ENCODE assay signal across 9 mouse cellular contexts in genomic region chr11:120311561-120311960, GRCm38 (mm10). TPM values are rescaled to one million over a fixed set of nuclear protein-coding genes. Genes with fewer than 3 reads are reported as not detected.
DNase-seq lines count a peak whose midpoint lies in the region; ATAC-seq lines count a peak whose summit lies in the region.
"Had no signal": no experiment of that assay in that cellular context is flagged by ENCODE, and none has a peak within 500 bp of the region (broad histone marks: within the 10 kb centered on the region; RNA-seq: fewer than 3 reads in every experiment).

No protein-coding gene starts in this region.

- H3K36me3 ChIP-seq in forebrain, embryonic 11.5 days (ENCODE audit: control insufficient read depth, insufficient read depth, low read length) = no peaks in the 10 kb centered on the region
- H3K36me3 ChIP-seq in limb, embryonic 10.5 days = no peaks in the 10 kb centered on the region
- no peaks in the 10 kb centered on the region for H3K36me3 ChIP-seq in midbrain, embryonic 11.5 days (ENCODE audit: control insufficient read depth, insufficient read depth, low read length)

- no peak; the same call in 1 of the 2 replicates for ATAC-seq in forebrain, embryonic 11.5 days (replicated peaks; ENCODE audit: low FRiP score)
- ATAC-seq in midbrain, embryonic 11.5 days (ENCODE audit: low FRiP score) = no peak

- WGBS in forebrain, embryonic 11.5 days = 49% methylated on average over 10 of the region's 10 CpGs
- 41% methylated on average over 10 of the region's 10 CpGs for WGBS in limb, embryonic 10.5 days
- 46% methylated on average over 10 of the region's 10 CpGs for WGBS in midbrain, embryonic 11.5 days

- H3K4me3 ChIP-seq in forebrain, embryonic 11.5 days (ENCODE audit: low read depth, low read length) = peak overlapping the region; percentile 37
- H3K4me3 ChIP-seq in limb, embryonic 10.5 days = peak overlapping the region; percentile 53
- peak overlapping the region; percentile 32 for H3K4me3 ChIP-seq in midbrain, embryonic 11.5 days (ENCODE audit: low read depth, low read length)

- peak overlapping the region; percentile 80 for H3K9ac ChIP-seq in forebrain, embryonic 11.5 days (ENCODE audit: low read length)
- peak overlapping the region; percentile 79 for H3K9ac ChIP-seq in midbrain, embryonic 11.5 days (ENCODE audit: low read length)

- no peaks in the 10 kb centered on the region for H3K9me3 ChIP-seq in forebrain, embryonic 11.5 days (ENCODE audit: control insufficient read depth, low read length)
- no peaks in the 10 kb centered on the region for H3K9me3 ChIP-seq in limb, embryonic 10.5 days (replicated peaks)
- H3K9me3 ChIP-seq in midbrain, embryonic 11.5 days (ENCODE audit: control insufficient read depth, low read length) = no peaks in the 10 kb centered on the region

- peak overlapping the region; percentile 77 for H3K4me2 ChIP-seq in forebrain, embryonic 11.5 days (ENCODE audit: low read depth, low read length, severe bottlenecking)
- peak overlapping the region; percentile 77 for H3K4me2 ChIP-seq in midbrain, embryonic 11.5 days

- H3K27ac ChIP-seq in forebrain, embryonic 11.5 days (ENCODE audit: low read depth, low read length) = peak overlapping the region; percentile 86
- peak overlapping the region; percentile 96 for H3K27ac ChIP-seq in limb, embryonic 10.5 days
- peak overlapping the region; percentile 93 for H3K27ac ChIP-seq in midbrain, embryonic 11.5 days (ENCODE audit: low read depth, low read length)

- peaks cover 31% of the 10 kb centered on the region for H3K4me1 ChIP-seq in forebrain, embryonic 11.5 days (replicated peaks; ENCODE audit: control insufficient read depth, insufficient read depth, low read length)
- peaks cover 68% of the 10 kb centered on the region for H3K4me1 ChIP-seq in limb, embryonic 10.5 days
- peaks cover 44% of the 10 kb centered on the region for H3K4me1 ChIP-seq in midbrain, embryonic 11.5 days (ENCODE audit: control insufficient read depth, insufficient read depth, low read length)

- DNase-seq in kidney, postnatal 10 days = peak; percentile 42
- no peak for DNase-seq in kidney, adult 8-10 months
- DNase-seq in forebrain, embryonic 11.5 days (ENCODE audit: low spot score) = peak; percentile 61
- DNase-seq in limb, embryonic 10.5 days (ENCODE audit: low spot score) = no peak
- DNase-seq in midbrain, embryonic 11.5 days (ENCODE audit: low spot score, missing footprints) = peak; percentile 87
- DNase-seq in embryo, embryonic 11 days = no peak
- no peak for DNase-seq in layer of hippocampus, postnatal 36 days
- DNase-seq in adrenal gland, postnatal 14 days = no peak

- H3K27me3 ChIP-seq in forebrain, embryonic 11.5 days (ENCODE audit: control insufficient read depth, insufficient read depth, low read length) = peaks cover 6% of the 10 kb centered on the region
- no peaks in the 10 kb centered on the region for H3K27me3 ChIP-seq in limb, embryonic 10.5 days (ENCODE audit: low read depth, poor library complexity, severe bottlenecking)
- peaks cover 2% of the 10 kb centered on the region; the same call in 1 of the 2 replicates for H3K27me3 ChIP-seq in midbrain, embryonic 11.5 days (ENCODE audit: control insufficient read depth, insufficient read depth, low read length)

RNA-seq across cellular contexts. Expression of gene Actg1, which starts 36.8 kb away (rescaled TPM):
- polyA plus RNA-seq in forebrain, embryonic 11.5 days (2014; fragmentation: Nextera tagmentation; extraction: Ambion mirVana) = 2,808 and 3,088 TPM in 2 replicates
- polyA plus RNA-seq in limb, embryonic 10.5 days (2016; fragmentation: Nextera tagmentation; extraction: Ambion mirVana) = 3,099 and 3,197 TPM in 2 replicates
- 2,965 and 3,081 TPM in 2 replicates for polyA plus RNA-seq in midbrain, embryonic 11.5 days (2014; fragmentation: Nextera tagmentation; extraction: Ambion mirVana)
- total RNA-seq in layer of hippocampus, postnatal 36 days (2021) = 1,000 to 10,000 TPM; 1,262 to 1,401 TPM
- total RNA-seq in adrenal gland, postnatal 14 days (2021) = 1,064 and 1,109 TPM in 2 replicates

RNA-seq across cellular contexts. Expression of gene Fscn2, which starts 49.8 kb away (rescaled TPM):
- 1.0 TPM in 1 of 2 replicates, not detected in the other for polyA plus RNA-seq in forebrain, embryonic 11.5 days (2014; fragmentation: Nextera tagmentation; extraction: Ambion mirVana)
- 0.35 and 0.74 TPM in 2 replicates for polyA plus RNA-seq in limb, embryonic 10.5 days (2016; fragmentation: Nextera tagmentation; extraction: Ambion mirVana)
- polyA plus RNA-seq in midbrain, embryonic 11.5 days (2014; fragmentation: Nextera tagmentation; extraction: Ambion mirVana) = 1.4 TPM in 2 replicates
- 1 to 10 TPM in 1 of 2 experiments, not detected in 1; 1.0 TPM for total RNA-seq in layer of hippocampus, postnatal 36 days (2021)
- 0.37 and 0.71 TPM in 2 replicates for total RNA-seq in adrenal gland, postnatal 14 days (2021)
- total RNA-seq: heart, adult 2 months had no signal

Comparison
In these comparisons a context has a peak if more than half of its experiments do, and no peak if none do; other contexts are left out.
1. DNase-seq: peak in kidney, postnatal 10 days (single experiment), forebrain, embryonic 11.5 days (single experiment) and midbrain, embryonic 11.5 days (single experiment); none in kidney, adult 8-10 months (0 of 2), limb, embryonic 10.5 days (single experiment), embryo, embryonic 11 days (single experiment), layer of hippocampus, postnatal 36 days (0 of 2) and adrenal gland, postnatal 14 days (single experiment).
2. Peak in every context shown above with its lines, with median percentiles within 50 percentile points of each other: H3K27ac ChIP-seq and H3K4me3 ChIP-seq.